Mouse (Mus musculus) cerebellum, adult 9-11 months (tissue): Measurements from ENCODE around the gene Loxl4.

ENCODE experiments used
- DNase-seq: peaks from one replicate; pipeline ENCODE4 v3.0.0; 2022

Loxl4 gene

DNA sequence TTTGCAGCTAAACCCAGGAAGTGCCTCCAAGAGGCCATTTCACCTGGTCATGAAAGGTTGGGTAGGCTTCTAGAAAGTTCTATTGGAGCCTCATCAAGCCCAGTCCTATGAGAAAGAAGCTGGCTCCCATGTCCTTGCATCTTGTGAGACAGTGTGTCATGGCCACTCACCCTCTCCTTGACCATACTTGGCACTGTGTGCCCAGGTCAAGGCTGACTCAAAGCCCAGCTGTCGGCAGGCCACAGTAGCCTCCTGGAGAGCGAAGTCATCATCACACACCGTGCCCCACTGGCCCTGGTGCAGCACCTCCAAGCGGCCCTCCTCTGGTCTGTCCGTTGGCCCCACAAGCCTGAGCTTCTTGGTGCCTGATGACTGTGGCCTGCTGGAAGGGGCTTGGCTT is 4.5 kb downstream of the Loxl4 start:
- DNase-seq: no peak

DNA sequence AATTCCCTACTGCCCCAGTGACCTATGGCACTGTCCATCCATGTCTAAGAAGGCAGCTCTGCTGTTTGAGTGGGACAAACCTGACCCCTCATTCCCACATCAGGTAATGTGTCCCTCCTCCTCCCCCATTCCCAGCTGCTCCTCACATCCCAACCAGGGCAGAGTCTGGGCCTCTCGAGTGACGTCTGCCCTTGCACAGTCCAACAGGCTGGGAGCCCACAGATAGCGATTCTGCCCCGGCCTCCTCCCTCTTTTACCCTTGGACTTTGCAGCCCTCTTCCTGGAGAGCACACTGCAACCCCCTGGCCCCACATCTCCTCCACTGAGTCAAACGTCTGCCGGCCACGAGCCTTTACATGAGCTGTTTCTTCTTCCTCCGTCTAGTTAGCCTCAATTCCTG is 10.0 kb downstream of the Loxl4 start:
- no peak for DNase-seq

- no peak for DNase-seq
Observed at GRCm38 (mm10) chr19:42602041-42602440, 10.6 kb downstream of the Loxl4 start.

GRCm38 (mm10) chr19:42601445-42601844 is 11.2 kb downstream of the Loxl4 start:
- DNase-seq: no peak

GRCm38 (mm10) chr19:42600591-42600990 is 12.0 kb downstream of the Loxl4 start:
- DNase-seq: no peak

DNA sequence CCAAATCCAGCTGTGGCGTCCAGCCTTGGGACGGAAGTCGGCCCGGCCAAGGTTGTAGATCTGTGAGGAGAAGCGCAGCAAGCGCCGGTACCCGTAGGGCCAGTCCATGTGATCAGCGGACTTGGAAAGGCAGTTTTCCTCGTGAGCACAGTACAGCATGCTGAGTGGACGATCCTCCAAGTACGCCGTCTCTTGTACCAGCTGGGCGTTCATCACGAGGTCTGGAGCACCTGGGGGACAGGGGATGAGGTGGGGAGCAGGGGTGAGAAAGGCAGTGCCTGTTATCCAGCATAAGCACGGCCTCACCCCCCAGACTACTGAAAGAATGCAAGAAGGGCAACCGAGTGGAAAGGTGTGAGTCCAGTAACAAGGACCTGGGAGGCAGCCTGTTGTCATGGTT is 12.7 kb downstream of the Loxl4 start:
- no peak for DNase-seq

- DNase-seq: no peak
Observed at GRCm38 (mm10) chr19:42597896-42598295, 14.7 kb downstream of the Loxl4 start.

DNA sequence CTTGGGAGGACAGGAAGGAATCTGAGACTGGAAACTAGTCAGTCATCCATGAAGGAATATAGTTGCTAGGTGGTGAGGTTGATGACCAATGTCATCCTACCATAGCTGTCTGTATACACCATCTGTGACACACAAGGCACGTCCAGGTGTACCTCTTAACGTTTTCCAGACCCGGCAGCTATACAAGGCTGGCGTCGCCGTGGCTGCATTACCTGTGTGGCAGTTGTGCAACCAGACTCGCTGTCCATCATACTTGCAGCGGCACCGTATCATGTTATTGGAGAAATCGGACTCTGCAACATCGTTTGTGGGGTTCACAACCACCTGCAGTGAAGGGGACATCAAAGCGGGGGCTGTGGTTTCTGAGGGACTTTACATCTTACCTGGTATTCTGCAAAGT is 15.3 kb downstream of the Loxl4 start:
- DNase-seq: no peak

DNA sequence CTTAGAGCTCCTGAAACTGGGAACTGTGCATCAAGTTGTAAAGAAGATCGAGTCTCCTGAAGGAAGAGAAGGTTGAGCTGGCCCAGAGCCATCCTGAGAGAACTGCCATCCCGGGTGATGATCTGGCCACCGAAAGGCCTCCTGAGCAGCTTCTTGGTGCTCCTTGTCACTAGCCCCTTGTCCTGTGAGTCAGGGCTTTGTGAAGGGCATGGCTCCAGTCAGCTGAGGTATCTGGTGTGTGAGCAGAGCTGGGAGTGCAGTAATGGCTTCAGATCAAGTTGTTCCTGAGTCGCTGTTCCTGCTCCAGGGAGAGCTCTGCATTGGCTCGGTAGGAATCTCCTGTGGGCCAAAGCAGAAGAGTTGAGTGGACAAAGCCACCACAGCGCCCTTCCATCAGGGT is 17.5 kb downstream of the Loxl4 start:
- peak; percentile 33 for DNase-seq

- DNase-seq: no peak
Observed at GRCm38 (mm10) chr19:42593456-42593855, 19.2 kb downstream of the Loxl4 start.

DNA sequence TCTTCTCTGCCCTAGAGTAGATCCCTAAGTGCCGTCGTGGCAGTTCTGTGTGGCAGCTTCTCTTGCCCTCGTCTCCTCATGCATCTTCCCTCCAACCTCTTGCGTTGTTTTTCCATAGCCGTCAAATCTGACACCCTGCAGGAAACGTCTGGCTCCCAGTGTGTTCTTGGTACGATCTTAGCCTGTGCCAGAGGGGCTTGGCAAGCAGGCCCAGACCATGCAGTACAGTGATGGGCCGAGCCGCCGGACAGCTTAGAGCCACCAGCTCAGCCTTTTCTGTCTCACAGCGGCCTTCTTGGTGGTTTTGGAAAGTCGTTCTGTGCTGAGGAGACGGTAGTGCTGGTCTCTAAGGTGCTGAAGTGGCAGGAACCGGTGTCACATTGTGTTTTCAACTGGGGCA is 21.1 kb downstream of the Loxl4 start:
- no peak for DNase-seq

DNA sequence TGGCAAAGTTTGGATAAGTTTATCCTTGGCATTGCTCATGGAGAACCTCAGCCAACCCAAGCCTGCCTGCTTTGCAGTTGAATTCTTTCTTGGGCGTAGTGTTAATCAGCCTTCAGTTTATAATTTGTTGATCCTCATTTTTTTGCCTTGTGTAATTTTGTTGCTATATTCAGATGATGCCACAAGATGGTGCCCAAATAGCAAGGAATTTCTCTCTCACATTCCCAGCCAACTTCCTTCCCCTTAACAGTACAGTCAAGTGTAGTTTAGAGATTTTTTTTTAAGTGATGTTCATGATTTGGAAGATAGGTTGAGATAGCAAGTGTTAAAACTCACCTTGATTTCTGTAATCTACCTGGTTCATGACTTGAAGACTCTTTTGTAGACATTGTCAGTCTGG is 23.4 kb downstream of the Loxl4 start:
- DNase-seq: no peak

GRCm38 (mm10) chr19:42587704-42588103 is 24.9 kb downstream of the Loxl4 start:
- no peak for DNase-seq

GRCm38 (mm10) chr19:42584188-42584587 is 28.4 kb downstream of the Loxl4 start:
- DNase-seq: no peak

DNA sequence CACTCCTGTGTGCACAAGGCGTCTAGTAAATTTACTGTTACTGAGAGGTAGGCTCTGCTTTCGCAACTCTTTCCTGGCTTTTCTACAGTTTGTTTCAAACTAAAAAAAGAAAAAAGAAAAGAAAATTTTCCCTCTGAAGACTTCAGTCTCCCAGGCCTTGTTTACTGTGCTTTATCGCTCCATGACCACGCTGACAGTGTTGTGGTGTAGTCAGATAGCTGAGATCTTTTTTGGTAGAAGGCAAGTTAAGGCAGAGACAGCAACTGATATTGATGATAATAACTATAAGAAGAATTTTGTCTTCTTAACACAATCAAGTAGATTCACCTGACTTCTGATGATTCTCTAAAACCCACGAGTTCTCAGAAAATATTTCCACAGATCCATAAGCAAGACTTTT is 28.9 kb downstream of the Loxl4 start:
- no peak for DNase-seq

DNA sequence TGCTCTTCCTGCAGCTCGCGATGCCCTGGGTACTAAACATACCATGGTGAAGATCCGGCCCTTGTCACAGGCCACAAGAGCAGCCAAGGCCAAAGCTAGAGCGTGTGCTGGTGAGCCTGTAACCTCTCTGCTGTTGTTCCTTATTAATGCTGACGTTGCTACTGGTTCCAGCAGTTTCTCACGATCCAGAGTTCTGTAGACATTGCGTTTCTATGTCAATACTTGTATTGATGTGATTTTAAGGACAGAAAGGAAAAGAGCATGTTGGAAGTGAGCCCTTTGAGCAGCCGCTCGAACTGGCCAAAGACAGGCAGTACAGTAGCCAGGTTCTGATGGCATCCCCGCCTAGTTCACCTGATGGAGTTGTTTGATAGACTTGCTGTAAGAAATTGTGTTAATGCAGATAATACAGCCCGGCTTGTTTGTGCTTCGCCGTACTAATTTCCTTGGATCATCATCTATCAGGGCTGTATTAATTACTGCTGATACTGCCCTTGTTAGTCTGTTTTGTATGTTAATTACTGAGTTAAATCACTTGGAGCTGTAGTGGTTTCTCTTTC is 29.7 kb downstream of the Loxl4 start:
- no peak for DNase-seq

DNA sequence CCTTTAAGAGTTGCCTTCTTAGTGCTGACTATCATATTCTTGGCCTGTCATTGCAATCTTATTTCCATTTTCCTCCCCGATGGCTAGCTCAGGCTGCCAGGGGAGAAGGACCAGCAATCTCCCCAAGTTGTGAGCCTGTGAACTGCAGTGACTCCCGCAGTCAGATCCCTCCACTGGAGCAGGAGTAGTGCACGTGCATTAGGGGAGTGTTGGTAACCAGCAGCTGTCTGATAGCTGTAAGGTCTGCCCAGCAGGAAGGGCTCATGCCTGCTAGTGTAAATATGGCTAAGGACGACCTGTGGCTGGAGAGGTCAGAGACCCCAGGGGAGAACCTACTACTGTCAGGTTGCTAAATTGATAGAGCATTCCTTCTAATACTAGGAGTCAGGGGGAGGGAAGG is 31.9 kb downstream of the Loxl4 start:
- DNase-seq: no peak

GRCm38 (mm10) chr19:42578631-42579030 is 34.0 kb downstream of the Loxl4 start:
- DNase-seq: no peak

DNA sequence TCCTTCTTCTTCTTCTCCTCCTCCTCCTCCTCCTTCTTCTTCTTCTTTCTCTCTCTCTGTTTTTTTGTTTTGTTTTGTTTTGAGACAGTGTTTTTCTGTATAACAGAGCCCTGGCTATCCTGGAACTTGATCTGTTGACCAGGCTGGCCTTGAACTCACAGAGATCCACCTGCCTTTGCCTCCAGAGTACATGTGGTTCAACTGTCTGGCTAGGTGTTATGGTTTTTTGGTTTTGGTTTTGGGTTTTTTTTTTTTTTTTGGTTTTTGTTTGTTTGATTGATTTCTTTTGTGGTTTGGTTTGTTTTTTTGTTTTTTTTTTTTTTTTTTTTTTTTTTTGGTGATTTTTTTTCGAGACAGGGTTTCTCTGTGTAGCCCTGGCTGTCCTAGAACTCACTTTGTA is 35.8 kb downstream of the Loxl4 start:
- DNase-seq: no peak

DNA sequence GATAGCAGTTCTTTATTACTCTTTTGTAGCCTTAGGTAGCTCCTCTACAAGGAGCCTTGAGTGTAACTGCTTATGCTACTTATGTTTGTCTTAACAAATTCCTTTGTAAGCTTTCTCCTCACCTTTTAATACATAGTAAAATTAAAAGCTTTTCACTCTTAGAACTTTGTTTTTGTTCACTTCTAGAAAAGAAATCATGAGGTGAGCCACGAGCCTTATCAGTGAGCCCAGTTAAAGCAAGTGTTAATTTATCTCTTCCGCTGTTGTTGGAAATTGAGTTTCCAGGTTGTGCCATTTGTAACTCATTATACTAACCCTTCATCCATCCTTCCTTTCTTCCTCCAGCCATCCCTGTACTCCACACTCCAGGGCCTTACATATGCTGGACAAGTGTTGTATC is 37.3 kb downstream of the Loxl4 start:
- no peak for DNase-seq

GRCm38 (mm10) chr19:42571291-42571690 is 41.3 kb downstream of the Loxl4 start:
- no peak for DNase-seq

- DNase-seq: no peak
Observed at GRCm38 (mm10) chr19:42569076-42569475, 43.5 kb downstream of the Loxl4 start.

DNA sequence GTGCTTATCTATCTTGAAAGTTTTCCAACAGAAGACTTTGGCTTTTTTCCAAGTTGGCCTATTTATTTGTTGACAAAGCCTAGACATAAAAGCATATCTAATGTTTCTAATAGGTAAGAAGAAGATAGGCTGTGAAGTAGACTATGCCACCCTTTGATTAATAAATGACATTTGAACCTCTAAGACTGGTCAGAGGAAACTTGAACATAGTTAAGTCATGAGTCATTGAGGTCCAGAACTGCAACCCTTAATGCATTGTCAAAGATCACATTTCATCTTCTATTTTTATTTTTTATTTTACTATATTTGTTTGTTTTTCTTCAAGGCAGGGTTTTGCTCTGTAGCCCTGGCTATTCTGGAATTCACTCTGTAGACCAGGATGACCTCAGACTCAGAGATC is 45.6 kb downstream of the Loxl4 start:
- DNase-seq: no peak

GRCm38 (mm10) chr19:42566283-42567019 is 46.2 kb downstream of the Loxl4 start:
- DNase-seq: no peak

DNA sequence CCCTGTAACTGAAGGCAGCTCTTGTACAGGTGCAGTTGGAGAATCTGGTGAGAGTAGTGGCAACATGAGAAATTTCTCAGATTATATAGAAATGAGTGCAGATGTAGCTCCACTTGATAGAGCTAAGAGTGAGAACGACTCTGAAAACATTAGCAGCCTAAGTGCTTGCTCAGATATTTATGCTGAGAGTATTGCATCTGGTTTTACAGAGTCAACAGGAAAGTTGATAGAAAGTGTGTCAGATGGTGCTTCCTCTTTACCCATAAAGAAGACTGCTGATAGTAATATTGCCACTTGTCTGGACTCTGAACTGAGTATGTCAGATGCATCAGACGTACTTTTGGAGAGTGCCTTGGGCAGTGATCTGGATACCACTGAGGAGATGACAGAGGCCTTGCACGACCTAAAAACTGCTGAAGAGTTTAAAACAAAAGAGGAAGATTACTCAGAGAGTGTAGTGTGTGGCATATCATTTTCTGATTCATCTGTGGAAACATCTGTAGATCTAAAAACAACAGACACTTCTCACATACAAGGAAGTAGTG is 48.8 kb downstream of the Loxl4 start:
- DNase-seq: no peak
